In the genomic region with DNA sequence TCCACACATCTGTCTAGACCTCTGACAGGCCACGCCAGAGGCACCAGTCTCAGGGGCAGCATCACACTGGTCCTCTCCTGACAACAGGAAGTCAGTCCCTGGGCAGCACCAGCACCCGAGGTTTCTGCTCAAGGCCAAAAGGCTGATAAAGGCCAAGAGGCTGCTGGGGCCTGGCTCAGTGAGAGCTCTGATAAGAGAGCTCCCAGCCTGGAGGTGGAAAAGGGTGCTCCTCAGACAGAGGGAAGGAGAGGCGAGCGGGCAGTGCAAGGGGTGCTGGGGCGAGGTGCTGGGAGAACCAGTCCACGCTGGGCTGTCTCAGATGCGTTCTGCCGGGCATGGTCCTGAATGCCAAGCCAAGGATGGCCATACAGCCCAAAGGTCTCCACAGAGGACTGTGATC, we compare ENCODE assay signal across 13 mouse cellular contexts. TPM values are rescaled to one million over a fixed set of nuclear protein-coding genes. Genes with fewer than 3 reads are reported as not detected.
DNase-seq lines count a peak whose midpoint lies in the region; ATAC-seq and TF ChIP-seq lines count a peak whose summit lies in the region.
"Had no signal": no experiment of that assay in that cellular context is flagged by ENCODE, and none has a peak within 500 bp of the region (broad histone marks: within the 10 kb centered on the region; RNA-seq: fewer than 3 reads in every experiment).

No protein-coding gene starts in this region.

- no peaks in the 10 kb centered on the region for H3K27me3 ChIP-seq in heart, embryonic 14.5 days (ENCODE audit: control insufficient read depth, insufficient read depth, low read length)
- H3K27me3 ChIP-seq in G1E (ENCODE audit: insufficient read depth, low read length), result no peaks in the 10 kb centered on the region
- no peaks in the 10 kb centered on the region for H3K27me3 ChIP-seq in embryonic facial prominence, embryonic 10.5 days (replicated peaks; ENCODE audit: low read depth, poor library complexity, severe bottlenecking)
- no peaks in the 10 kb centered on the region for H3K27me3 ChIP-seq in liver, embryonic 16.5 days (ENCODE audit: control insufficient read depth, insufficient read depth, low read depth, low read length)
- H3K27me3 ChIP-seq: lung, embryonic 15.5 days had no signal

- H3K27ac ChIP-seq in heart, embryonic 14.5 days (replicated peaks in 1 of 2; ENCODE audit: control insufficient read depth in 1 of 2, insufficient read depth in 1 of 2, low read depth in 2 of 2, low read length in 2 of 2), result no peak overlapping the region; a peak in 1 of 4 replicates
- no peak overlapping the region for H3K27ac ChIP-seq in embryonic facial prominence, embryonic 10.5 days (replicated peaks)
- peak overlapping the region; percentile 93 for H3K27ac ChIP-seq in liver, embryonic 16.5 days (ENCODE audit: low read length)
- H3K27ac ChIP-seq: lung, embryonic 15.5 days had no signal

- H3K9ac ChIP-seq in heart, embryonic 14.5 days (ENCODE audit: low read length), result peak overlapping the region; percentile 44
- H3K9ac ChIP-seq in liver, embryonic 16.5 days (ENCODE audit: low read depth, low read length), result peak overlapping the region; percentile 63
- H3K9ac ChIP-seq: lung, embryonic 15.5 days had no signal

- no peak for DNase-seq in heart, adult 9 months (ENCODE audit: low spot score in 2 of 2)
- no peak for DNase-seq in G1E (ENCODE audit: low spot score)
- no peak for DNase-seq in embryonic facial prominence, embryonic 10.5 days (ENCODE audit: low spot score)
- DNase-seq in left cerebral cortex, postnatal 4 days, result no peak
- DNase-seq: heart, adult 18-20 months; kidney, postnatal 25 days; right cerebral cortex, adult 18-20 months had no signal

- TF ChIP-seq CTCF in G1E (IDR thresholded peaks at IDR 0.05; ENCODE audit: low read depth, low read length), result no peak

- peaks cover 21 to 33% of the 10 kb centered on the region in 2 experiments for H3K4me1 ChIP-seq in heart, embryonic 14.5 days (ENCODE audit: control insufficient read depth in 2 of 2, insufficient read depth in 2 of 2, low read length in 2 of 2)
- H3K4me1 ChIP-seq in G1E (ENCODE audit: insufficient read depth, low read depth, low read length), result peaks cover 62% of the 10 kb centered on the region
- H3K4me1 ChIP-seq in embryonic facial prominence, embryonic 10.5 days, result peaks cover 28% of the 10 kb centered on the region
- H3K4me1 ChIP-seq in liver, embryonic 16.5 days (ENCODE audit: control insufficient read depth, low read depth, low read length), result peaks cover 50% of the 10 kb centered on the region

- intact Hi-C loops in left cerebral cortex, postnatal 4 days (cut with DNase I), result no loop called here

- no peak overlapping the region for H3K4me3 ChIP-seq in heart, embryonic 14.5 days (ENCODE audit: control insufficient read depth in 1 of 2, insufficient read depth in 1 of 2, low read depth in 1 of 2, low read length in 2 of 2)
- peak overlapping the region; percentile 36; the same call in 1 of the 2 replicates for H3K4me3 ChIP-seq in G1E (ENCODE audit: low read depth, low read length)
- peak overlapping the region; percentile 16; the same call in 1 of the 2 replicates for H3K4me3 ChIP-seq in embryonic facial prominence, embryonic 10.5 days
- H3K4me3 ChIP-seq in liver, embryonic 16.5 days (ENCODE audit: low read depth, low read length), result peak overlapping the region; percentile 39
- H3K4me3 ChIP-seq: lung, embryonic 15.5 days had no signal

- no peaks in the 10 kb centered on the region for H3K9me3 ChIP-seq in heart, embryonic 14.5 days (ENCODE audit: control insufficient read depth, low read length)
- H3K9me3 ChIP-seq in G1E (replicated peaks), result no peaks in the 10 kb centered on the region
- H3K9me3 ChIP-seq in embryonic facial prominence, embryonic 10.5 days, result no peaks in the 10 kb centered on the region
- H3K9me3 ChIP-seq in liver, embryonic 16.5 days (replicated peaks; ENCODE audit: control insufficient read depth, low read length), result no peaks in the 10 kb centered on the region
- H3K9me3 ChIP-seq: lung, embryonic 15.5 days had no signal

- ATAC-seq in heart, embryonic 14.5 days (ENCODE audit: insufficient number of reproducible peaks, insufficient read depth, low FRiP score, low read depth), result no peak
- peak; percentile 76 for ATAC-seq in G1E (ENCODE audit: extremely low read depth, insufficient number of reproducible peaks, low FRiP score, poor library complexity, severe bottlenecking)
- ATAC-seq in liver, embryonic 16.5 days (ENCODE audit: low read depth), result peak; percentile 93
- ATAC-seq in cerebellum, adult (ENCODE audit: insufficient number of reproducible peaks, low FRiP score, low TSS enrichment), result no peak
- no peak for ATAC-seq in granulocyte monocyte progenitor cell, adult 5-6 weeks (replicated peaks; ENCODE audit: poor library complexity, severe bottlenecking)

- no peak overlapping the region for H3K4me2 ChIP-seq in heart, embryonic 14.5 days (ENCODE audit: low read length)
- H3K4me2 ChIP-seq in liver, embryonic 16.5 days (ENCODE audit: low read depth, low read length), result peak overlapping the region; percentile 72
- H3K4me2 ChIP-seq: lung, embryonic 15.5 days; midbrain, embryonic 11.5 days had no signal

- WGBS in heart, embryonic 14.5 days, result 43% methylated on average over 8 of the region's 8 CpGs
- whole genome bisulfite sequencing in embryonic facial prominence, embryonic 10.5 days, result 91% methylated on average over 8 of the region's 8 CpGs
- WGBS in liver, embryonic 16.5 days (ENCODE audit: insufficient replicate concordance), result 16% methylated on average over 8 of the region's 8 CpGs

- H3K36me3 ChIP-seq in heart, embryonic 14.5 days (ENCODE audit: control insufficient read depth, insufficient read depth, low read length), result peaks cover 17% of the 10 kb centered on the region
- peaks cover 88% of the 10 kb centered on the region for H3K36me3 ChIP-seq in G1E (replicated peaks)
- peaks cover 41% of the 10 kb centered on the region for H3K36me3 ChIP-seq in embryonic facial prominence, embryonic 10.5 days (replicated peaks)
- peaks cover 9% of the 10 kb centered on the region for H3K36me3 ChIP-seq in liver, embryonic 16.5 days (ENCODE audit: control insufficient read depth, insufficient read depth)

RNA-seq across cellular contexts. Expression of gene Rexo1, which starts 7.8 kb away (rescaled TPM):
- polyA plus RNA-seq in heart, embryonic 14.5 days (2014; fragmentation: Nextera tagmentation; extraction: Ambion mirVana), result 16.7 and 17.0 TPM in 2 replicates
- total RNA-seq in G1E (2014; fragmentation: Nextera tagmentation), result 62.1 and 68.3 TPM in 2 replicates
- total RNA-seq in G1E (2017), result 10.9 and 14.3 TPM in 2 replicates
- polyA plus RNA-seq in G1E (2012), result 148 and 173 TPM in 2 replicates
- 34.7 and 35.0 TPM in 2 replicates for polyA plus RNA-seq in embryonic facial prominence, embryonic 10.5 days (2016; fragmentation: Nextera tagmentation; extraction: Ambion mirVana)
- 10.9 and 12.1 TPM in 2 replicates for polyA plus RNA-seq in liver, embryonic 16.5 days (2015; fragmentation: Nextera tagmentation; extraction: Ambion mirVana)
- total RNA-seq in left cerebral cortex, postnatal 4 days (2021), result 10 to 100 TPM; 65.2 to 67.5 TPM
- 43.7 and 48.2 TPM in 2 replicates for total RNA-seq in granulocyte monocyte progenitor cell, adult 5-6 weeks (2014; fragmentation: Nextera tagmentation)
- 17.5 and 28.8 TPM in 2 replicates for total RNA-seq in granulocyte monocyte progenitor cell, adult 5-6 weeks (2017)

RNA-seq across cellular contexts. Expression of gene Atp8b3, which starts 14.7 kb away (rescaled TPM):
- polyA plus RNA-seq in heart, embryonic 14.5 days (2014; fragmentation: Nextera tagmentation; extraction: Ambion mirVana), result 0.08 and 0.09 TPM in 2 replicates
- total RNA-seq in G1E (2014; fragmentation: Nextera tagmentation) (not detected in 2 replicates), G1E (2017) (0.05 and 0.06 TPM in 2 replicates)
- 0.02 TPM in 1 of 2 replicates, not detected in the other for polyA plus RNA-seq in G1E (2012)
- 0.51 and 0.75 TPM in 2 replicates for polyA plus RNA-seq in embryonic facial prominence, embryonic 10.5 days (2016; fragmentation: Nextera tagmentation; extraction: Ambion mirVana)
- 0.02 TPM in 1 of 2 replicates, not detected in the other for polyA plus RNA-seq in liver, embryonic 16.5 days (2015; fragmentation: Nextera tagmentation; extraction: Ambion mirVana)
- under 1 TPM; 0.14 to 0.20 TPM for total RNA-seq in left cerebral cortex, postnatal 4 days (2021)
- total RNA-seq in granulocyte monocyte progenitor cell, adult 5-6 weeks (2014; fragmentation: Nextera tagmentation), result 0.64 TPM in 1 of 2 replicates, not detected in the other
- not detected in 2 replicates for total RNA-seq in granulocyte monocyte progenitor cell, adult 5-6 weeks (2017)
- total RNA-seq: heart, adult 18-20 months had no signal

RNA-seq across cellular contexts. Expression of gene Klf16, which starts 23.5 kb away (rescaled TPM):
- 3.5 and 5.0 TPM in 2 replicates for polyA plus RNA-seq in heart, embryonic 14.5 days (2014; fragmentation: Nextera tagmentation; extraction: Ambion mirVana)
- total RNA-seq in G1E (2014; fragmentation: Nextera tagmentation) (10.8 and 14.0 TPM in 2 replicates), G1E (2017) (6.1 and 8.1 TPM in 2 replicates)
- polyA plus RNA-seq in G1E (2012), result 105 and 141 TPM in 2 replicates
- polyA plus RNA-seq in embryonic facial prominence, embryonic 10.5 days (2016; fragmentation: Nextera tagmentation; extraction: Ambion mirVana), result 8.5 TPM in 2 replicates
- 9.6 and 10.7 TPM in 2 replicates for polyA plus RNA-seq in liver, embryonic 16.5 days (2015; fragmentation: Nextera tagmentation; extraction: Ambion mirVana)
- 10 to 100 TPM; 34.1 to 35.5 TPM for total RNA-seq in left cerebral cortex, postnatal 4 days (2021)
- total RNA-seq in granulocyte monocyte progenitor cell, adult 5-6 weeks (2014; fragmentation: Nextera tagmentation), result 9.3 and 10.1 TPM in 2 replicates
- 2.8 and 6.8 TPM in 2 replicates for total RNA-seq in granulocyte monocyte progenitor cell, adult 5-6 weeks (2017)

RNA-seq across cellular contexts. Expression of gene Abhd17a, which starts 36.6 kb away (rescaled TPM):
- polyA plus RNA-seq in heart, embryonic 14.5 days (2014; fragmentation: Nextera tagmentation; extraction: Ambion mirVana), result 119 and 141 TPM in 2 replicates
- total RNA-seq in G1E (2014; fragmentation: Nextera tagmentation), result 12.4 and 14.6 TPM in 2 replicates
- total RNA-seq in G1E (2017), result 37.8 and 44.0 TPM in 2 replicates
- 574 and 928 TPM in 2 replicates for polyA plus RNA-seq in G1E (2012)
- 79.8 and 84.9 TPM in 2 replicates for polyA plus RNA-seq in embryonic facial prominence, embryonic 10.5 days (2016; fragmentation: Nextera tagmentation; extraction: Ambion mirVana)
- 31.4 and 35.9 TPM in 2 replicates for polyA plus RNA-seq in liver, embryonic 16.5 days (2015; fragmentation: Nextera tagmentation; extraction: Ambion mirVana)
- 100 to 1,000 TPM; 131 to 133 TPM for total RNA-seq in left cerebral cortex, postnatal 4 days (2021)
- 27.7 and 36.2 TPM in 2 replicates for total RNA-seq in granulocyte monocyte progenitor cell, adult 5-6 weeks (2014; fragmentation: Nextera tagmentation)
- 24.2 and 33.5 TPM in 2 replicates for total RNA-seq in granulocyte monocyte progenitor cell, adult 5-6 weeks (2017)

RNA-seq across cellular contexts. Expression of gene Scamp4, which starts 49.1 kb away (rescaled TPM):
- 65.9 and 67.1 TPM in 2 replicates for polyA plus RNA-seq in heart, embryonic 14.5 days (2014; fragmentation: Nextera tagmentation; extraction: Ambion mirVana)
- total RNA-seq in G1E (2014; fragmentation: Nextera tagmentation) (37.5 and 39.4 TPM in 2 replicates), G1E (2017) (12.7 and 12.9 TPM in 2 replicates)
- 72.8 and 87.0 TPM in 2 replicates for polyA plus RNA-seq in G1E (2012)
- 84.8 and 88.2 TPM in 2 replicates for polyA plus RNA-seq in embryonic facial prominence, embryonic 10.5 days (2016; fragmentation: Nextera tagmentation; extraction: Ambion mirVana)
- 35.3 and 38.3 TPM in 2 replicates for polyA plus RNA-seq in liver, embryonic 16.5 days (2015; fragmentation: Nextera tagmentation; extraction: Ambion mirVana)
- total RNA-seq in left cerebral cortex, postnatal 4 days (2021), result 10 to 100 TPM; 30.9 to 34.5 TPM
- 40.5 and 72.3 TPM in 2 replicates for total RNA-seq in granulocyte monocyte progenitor cell, adult 5-6 weeks (2014; fragmentation: Nextera tagmentation)
- total RNA-seq in granulocyte monocyte progenitor cell, adult 5-6 weeks (2017), result 10.7 and 11.4 TPM in 2 replicates

Comparison
In these comparisons a context has a peak if more than half of its experiments do, and no peak if none do; other contexts are left out.
1. ATAC-seq: peak in G1E (single experiment) and liver, embryonic 16.5 days (single experiment); none in heart, embryonic 14.5 days (single experiment), cerebellum, adult (single experiment) and granulocyte monocyte progenitor cell, adult 5-6 weeks (single experiment).
2. H3K4me3 ChIP-seq: peak in G1E (single experiment), embryonic facial prominence, embryonic 10.5 days (single experiment) and liver, embryonic 16.5 days (single experiment); none in heart, embryonic 14.5 days (0 of 2).